Mouse (Mus musculus): Measurements from ENCODE around the gene Slc2a5.

The Slc2a5 gene

DNA sequence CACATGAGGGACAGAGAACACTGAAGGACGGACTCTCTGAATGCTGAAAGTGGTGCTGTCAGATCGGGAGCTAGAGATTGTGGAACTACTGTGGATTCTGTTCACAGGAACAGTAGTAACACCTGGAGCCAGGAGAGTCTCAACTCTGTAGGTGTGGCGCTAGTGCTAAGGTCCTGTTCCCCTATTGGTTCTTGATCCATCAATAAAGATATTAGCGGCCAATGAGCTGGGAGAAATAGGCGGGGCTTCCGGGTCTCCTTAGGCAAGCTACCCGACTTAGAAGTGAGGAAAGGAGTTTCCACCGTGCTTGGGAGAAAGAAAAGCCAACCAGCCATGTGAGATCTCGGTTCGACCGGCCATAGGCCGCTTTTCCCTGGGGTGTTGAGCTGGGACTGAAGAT lies 25.2 kb downstream of the Slc2a5 start:
- no peak for DNase-seq (ENCODE audit: low read depth)

DNA sequence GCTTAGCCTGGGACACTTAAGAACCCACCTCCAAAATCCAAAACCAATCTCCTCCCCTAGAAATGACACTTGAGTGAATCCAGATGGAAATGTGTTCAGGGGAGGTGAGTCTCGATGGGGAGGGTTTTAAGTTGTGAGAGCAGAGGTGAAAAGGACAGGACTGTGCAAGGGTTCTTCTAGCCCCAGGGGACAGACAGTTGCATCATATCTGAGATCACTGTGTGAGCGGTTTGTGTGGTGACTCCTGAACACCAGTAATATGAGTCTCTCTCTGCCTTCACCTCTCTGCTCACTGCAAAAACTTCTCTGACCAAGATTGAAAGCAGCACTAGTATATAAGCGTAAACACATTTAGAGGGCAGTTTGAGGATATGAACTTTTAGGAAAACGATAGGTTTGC lies 27.2 kb downstream of the Slc2a5 start:
- no peak for DNase-seq (ENCODE audit: low read depth)

DNA sequence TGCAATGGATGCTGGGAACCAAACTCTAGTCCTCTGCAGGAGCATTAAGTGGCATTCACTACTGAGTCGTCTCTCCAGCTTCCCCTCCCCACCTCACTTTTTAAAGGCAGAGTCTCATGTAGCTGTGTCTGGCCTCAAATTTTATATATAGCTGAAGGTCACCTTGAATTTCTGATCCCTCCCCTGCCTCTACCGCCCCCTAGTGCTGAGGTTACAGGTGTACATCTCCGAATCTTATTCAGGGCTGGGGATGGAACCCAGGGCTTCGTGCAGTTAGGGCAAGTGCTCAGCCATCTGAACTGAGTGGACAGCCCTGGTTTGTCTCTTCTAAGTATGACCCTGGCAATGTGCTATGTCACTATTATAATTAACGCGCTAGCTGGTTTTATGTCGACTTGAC lies 32.0 kb downstream of the Slc2a5 start:
- no peak for DNase-seq (ENCODE audit: low read depth)

DNA sequence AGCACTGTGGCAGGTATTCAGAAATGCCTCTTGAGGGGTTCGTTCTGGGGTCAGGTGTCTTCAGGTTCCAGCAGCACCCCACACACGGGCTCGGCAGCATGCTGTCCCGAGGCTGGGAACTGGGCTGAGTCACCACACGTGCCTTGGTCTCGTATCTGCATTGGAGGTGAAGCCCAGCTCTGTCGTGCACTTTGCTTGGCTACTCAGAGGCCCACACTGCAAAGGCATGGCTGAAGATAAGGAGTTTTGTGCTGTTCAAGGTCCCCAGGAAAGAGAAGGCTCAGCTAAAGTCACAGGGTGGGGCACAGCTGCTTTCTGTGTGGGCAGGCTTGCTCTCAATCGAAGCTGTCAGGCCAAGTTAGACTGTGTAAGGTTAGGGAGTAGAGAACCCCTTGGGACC lies 33.4 kb downstream of the Slc2a5 start:
- no peak for DNase-seq (ENCODE audit: low read depth)

DNA sequence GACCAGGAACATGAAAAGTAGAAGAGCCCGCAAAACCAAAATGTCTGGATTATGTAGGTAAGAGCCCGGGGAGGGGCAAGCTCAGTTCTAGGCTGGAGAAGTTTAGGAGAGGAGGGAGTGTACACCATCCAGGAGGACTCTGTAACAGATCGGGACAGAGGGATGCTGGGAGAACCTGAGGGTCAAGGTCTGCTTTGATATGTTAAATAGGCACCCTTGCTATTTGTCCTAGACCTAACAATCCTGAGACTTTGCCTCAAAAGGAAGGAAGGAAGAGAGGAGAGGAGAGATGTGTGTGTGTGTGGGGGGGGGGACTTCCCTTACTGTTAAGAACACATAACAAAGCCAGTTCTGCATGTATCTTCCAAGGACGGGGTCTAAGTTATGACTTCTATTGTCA lies 36.2 kb downstream of the Slc2a5 start:
- DNase-seq (ENCODE audit: low read depth): no peak

DNA sequence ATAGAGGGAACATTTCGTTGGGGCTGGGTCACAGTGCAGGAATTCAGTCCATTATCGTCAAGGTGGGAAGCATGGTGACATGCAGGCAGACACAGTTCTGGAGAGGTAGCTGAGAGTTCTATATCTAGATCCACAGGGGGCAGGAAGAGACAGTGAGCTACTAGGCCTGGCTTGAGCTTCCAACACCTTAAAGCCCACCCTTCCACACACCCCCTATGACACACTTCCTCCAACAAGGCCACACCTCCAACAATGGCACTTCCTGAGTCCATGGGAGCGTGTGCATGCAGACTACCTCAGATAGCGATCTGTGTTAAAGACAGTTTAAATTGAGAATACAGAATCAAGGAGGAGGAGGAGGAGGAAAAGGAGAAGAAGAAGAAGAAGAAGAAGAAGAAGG lies 36.6 kb downstream of the Slc2a5 start:
- no peak for DNase-seq (ENCODE audit: low read depth)

DNA sequence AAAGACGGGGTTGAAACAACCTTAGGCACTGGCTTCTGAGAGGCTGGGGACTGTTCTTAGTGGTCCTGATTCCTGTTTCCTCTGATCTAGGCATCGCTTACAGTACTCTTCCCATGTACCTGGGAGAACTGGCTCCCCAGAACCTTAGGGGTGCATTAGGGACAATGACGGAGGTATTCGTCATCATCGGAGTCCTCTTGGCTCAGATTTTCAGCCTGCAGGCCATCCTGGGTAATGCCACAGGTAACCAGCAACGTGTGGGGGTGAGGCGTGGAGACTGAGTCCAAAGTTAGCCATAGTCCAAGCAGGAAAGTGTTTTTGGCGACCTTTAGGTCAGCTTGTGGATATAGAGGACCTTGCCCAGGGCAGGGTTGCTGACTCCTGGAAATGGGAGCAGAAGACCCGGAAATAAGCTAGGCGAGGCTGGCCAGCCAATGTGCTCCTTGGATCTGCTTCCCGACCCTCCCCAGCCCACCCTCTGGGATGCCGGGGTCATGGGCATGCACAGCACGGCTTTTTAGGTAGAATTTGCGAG lies 38.3 kb downstream of the Slc2a5 start:
- no peak for DNase-seq (ENCODE audit: low read depth)

DNA sequence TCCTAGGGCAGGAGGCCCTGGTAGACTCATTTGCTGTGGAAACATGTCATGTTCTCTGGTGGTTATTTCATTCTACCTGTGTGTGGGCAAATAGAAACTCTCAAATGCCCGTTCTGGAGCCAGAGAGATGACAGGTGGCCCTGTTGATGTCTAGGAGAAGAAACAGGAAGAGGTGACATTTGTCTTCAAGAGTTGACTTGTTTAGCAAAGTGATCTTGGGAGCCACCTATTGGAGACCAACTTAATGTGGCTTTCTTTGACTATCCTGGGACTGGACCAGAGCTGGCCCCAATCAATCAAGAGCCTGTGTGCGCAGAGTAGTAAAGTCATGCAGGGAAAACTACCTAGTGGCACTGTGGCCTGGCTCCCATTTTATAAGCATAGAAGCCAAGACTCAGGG lies 40.4 kb downstream of the Slc2a5 start:
- DNase-seq (ENCODE audit: low read depth): no peak

DNA sequence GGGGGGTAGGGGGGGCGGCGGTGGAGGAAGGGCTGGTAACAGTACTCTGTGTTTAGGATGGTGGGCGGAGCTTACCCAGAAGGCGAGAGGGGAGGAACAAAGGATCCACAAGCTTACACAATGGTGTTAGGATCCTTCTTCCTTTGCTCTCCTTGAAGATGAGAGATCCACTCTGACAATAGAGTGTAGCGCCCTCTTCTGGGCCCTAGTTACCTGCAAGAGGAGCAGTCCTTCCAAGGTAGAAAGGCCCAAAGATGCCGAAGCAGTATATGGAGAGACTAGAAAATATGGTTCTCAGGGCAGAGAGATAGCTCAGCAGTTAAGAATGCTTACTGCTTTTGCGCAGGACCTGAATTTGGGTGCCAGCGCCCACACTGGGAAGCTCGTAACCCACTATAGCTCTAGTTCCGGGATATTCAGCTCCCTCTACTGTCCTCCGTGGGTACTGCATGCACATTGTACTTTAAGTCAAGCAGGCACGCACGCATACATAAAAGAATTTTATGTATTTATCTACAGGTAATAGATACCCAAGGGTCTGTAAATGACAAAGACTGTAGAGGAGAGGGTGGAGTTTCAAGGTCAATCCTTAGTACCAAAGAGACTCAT lies 43.6 kb downstream of the Slc2a5 start:
- DNase-seq (ENCODE audit: low read depth): peak; percentile 27

DNA sequence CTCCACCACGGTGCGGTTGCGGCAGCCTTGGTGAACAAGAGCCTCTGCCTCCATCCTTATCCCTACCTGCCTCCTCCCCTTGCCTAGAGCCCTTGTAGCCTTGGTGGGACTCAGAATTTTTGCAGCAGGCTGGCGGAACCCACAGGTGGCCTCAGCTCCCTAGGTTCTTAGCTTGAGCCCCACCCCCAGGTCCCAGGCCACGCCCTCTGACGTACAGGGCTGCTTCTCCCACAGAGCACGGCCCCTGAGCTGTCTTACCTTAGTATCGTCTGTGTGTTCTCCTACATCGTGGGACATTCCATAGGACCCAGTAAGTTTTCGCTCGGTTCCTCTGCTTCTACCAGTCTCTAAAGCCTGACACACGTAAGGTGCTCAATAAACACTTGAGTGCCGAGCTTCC lies 45.8 kb downstream of the Slc2a5 start:
- no peak for DNase-seq (ENCODE audit: low read depth)

DNA sequence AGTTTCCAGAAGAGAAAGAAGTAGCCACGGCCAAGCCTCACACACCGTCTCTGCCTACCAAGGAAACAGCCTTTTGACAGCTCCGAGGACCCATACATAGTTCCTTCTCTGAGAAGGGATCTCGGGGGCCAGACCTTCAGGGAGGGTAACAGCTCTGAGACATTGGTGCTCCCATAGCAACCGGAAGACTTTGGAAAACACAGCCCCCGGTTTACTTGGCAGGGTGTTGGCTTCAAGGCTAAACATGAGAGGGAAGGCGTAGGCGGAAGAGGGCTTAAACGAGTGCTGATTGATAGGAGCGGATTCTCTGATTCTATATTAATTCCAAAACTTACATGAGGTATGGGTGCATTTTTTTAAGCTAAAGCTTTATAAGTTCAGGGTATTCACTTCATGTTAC lies 49.3 kb downstream of the Slc2a5 start:
- no peak for DNase-seq (ENCODE audit: low read depth)

DNA sequence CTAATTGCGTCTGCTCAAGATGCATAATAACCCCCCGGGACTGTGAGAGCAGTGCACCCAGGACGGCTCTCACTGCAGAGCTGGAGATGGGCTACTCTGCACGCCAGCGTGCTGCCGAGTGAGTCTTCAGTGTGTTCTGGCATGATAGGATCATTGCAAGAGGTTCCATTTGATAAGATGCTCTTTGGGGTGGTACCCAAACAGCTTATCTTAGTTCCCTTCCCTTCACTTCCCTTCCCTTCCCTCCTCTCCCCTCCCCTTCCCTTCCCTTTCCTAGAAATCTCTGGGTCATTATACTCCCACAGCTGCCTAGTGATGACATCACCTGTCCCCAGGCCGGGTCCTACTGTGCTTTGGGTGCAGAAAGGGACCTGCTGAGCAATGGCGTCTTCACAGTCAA lies 53.0 kb downstream of the Slc2a5 start:
- DNase-seq (ENCODE audit: low read depth): no peak

DNA sequence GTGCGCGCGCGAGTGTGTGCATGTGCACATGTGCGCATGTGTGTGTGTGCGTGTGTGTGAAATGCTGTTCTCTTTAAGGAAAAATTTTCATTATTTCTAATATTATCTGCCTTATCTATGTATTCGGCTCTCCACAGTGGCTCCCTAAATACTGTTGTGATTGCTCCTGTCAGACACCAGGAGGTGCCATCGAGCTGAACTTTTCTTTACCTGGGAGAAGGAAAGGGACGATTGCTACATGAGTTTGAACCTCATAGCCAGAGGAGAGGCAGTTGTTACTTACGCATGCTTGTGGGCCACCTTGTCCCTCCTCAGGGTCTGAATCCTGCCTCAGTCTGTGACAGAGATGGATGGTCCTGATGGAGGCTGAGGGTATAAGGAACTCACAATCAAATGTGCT lies 54.2 kb downstream of the Slc2a5 start:
- peak; percentile 70 for DNase-seq (ENCODE audit: low read depth)

DNA sequence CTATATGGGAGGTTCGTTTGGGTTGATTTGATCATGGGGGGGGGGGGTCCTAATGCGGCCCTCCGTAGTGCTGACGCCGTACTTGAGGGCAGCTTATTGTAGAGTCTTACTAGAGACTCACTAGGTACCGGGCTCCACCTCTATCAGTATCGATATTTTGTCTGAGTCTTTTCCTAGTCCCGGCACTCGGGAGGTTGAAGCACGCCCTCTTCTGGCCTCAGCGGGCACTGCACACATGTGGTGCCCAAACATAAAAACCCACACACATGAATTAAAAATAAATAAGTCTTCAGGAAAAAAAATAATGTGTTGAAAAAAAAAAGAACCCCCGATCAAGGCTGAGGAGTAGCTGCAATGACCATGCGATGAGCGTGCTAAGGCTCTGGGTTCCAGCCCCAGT lies 54.9 kb downstream of the Slc2a5 start:
- DNase-seq (ENCODE audit: low read depth): no peak

DNA sequence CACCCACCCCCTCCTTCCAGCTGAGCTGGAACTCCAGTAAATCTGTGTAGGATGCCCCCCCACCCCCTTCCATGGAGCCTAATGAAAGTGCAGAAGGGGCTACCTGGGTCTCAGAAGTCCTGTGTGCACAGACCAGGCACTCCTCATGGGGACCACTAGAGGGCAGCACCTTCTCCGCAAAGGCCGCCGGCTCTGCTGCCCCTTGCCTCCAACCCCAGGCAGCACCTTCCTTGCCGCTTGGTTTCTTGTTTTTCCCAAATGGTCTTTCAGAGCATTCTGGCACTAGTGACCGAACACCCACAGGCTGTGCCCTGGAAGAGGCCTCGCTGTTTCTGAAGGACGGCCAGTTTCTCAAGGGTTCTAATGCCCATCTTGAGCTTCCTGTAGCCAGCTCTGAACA lies 57.5 kb downstream of the Slc2a5 start:
- peak; percentile 77 for DNase-seq (ENCODE audit: low read depth)

DNA sequence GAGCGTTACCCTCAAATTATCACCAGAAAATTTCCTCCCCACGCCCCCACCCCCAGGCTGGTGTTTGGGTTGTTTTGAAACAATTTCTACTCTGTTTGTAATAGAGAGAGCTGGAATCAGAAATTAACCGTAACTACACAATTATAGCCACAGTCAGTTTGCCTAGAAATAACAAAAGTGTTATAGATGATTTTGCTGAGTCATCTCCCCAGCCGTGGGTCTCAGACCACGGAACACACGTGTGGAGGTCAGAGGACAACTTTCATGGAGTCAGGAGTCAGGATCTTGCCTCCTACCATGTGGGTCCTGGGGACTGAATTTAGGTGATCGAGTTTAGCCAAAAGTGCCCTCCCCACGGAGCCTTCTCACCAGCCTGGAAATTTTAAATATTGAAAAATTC lies 58.0 kb downstream of the Slc2a5 start:
- DNase-seq (ENCODE audit: low read depth): no peak

DNA sequence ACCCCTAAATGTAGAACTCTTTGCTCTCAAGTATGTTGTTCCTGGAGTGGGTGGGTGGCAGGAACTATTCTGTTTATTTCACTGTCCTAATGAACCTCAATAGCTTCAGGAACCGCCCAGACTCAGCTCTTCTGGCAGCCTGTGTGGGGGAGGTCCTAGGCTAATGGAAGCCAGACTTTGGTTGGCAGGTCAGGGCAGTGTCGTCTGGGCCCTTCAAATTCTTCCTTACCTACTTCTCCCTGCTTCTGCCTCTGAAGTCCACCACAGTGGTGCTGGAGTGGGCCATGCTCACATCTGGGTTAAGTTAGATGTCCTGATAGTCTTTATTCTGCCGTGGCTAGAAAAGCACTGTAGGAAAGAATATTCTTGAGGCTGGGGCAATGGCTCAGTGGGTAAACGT lies 59.0 kb downstream of the Slc2a5 start:
- no peak for DNase-seq (ENCODE audit: low read depth)

DNA sequence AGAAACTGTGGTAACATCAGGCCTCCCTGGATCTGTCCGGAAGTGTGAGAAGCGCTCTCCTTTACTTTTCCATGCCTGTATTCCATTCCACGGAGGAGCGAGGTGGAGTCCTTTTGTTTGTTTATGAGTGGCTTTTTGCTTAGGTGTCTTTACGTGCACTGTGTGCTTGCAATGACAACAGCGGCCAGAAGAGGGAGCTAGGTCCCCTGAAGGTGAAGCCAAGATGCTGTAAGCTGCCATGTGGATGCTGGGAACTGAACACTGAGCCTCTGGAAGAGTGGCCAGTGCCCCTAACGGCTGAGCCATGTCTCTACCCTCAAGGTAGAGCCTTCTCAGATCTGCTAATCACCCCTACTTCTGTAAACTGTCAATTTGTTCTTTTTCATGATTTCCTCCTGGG lies 62.2 kb downstream of the Slc2a5 start:
- DNase-seq (ENCODE audit: low read depth): peak; percentile 18

DNA sequence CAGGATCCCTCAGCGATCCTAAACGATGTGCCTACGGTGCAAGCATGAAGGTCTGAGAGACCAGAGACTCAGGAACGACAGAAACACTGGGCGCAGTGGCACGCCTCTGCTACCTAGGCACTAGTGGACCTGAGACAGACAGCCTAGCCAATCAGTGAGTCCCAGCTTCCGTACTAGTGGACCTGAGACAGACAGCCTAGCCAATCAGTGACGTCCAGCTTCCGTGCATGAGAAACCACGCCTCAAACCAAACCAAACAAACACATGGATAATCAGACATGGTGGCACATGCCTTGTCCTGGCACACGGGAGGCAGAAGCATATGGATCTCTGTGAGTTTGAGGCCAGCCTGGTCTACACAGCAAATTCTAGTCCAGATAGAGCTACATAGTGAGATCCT lies 69.2 kb downstream of the Slc2a5 start:
- no peak for DNase-seq (ENCODE audit: low read depth)

DNA sequence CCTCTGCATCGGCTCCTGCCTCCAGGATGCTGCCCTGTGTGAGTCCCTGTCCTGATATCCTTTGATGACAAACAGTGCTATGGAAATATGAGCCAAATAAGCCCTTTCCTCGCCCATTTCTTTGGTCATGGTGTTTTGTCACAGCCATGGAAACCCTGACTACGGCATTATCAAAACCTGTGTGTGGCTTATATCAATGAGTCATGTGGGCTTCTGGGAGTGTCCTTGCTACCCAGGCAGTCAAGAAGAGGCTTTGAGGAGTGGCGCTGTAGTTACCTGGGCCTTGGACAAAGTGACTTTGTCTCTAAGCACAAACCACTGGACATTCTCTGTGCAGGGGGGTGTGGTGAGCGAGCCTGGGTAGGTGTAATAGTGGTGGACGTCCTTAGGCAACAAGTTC lies 73.1 kb downstream of the Slc2a5 start:
- no peak for DNase-seq (ENCODE audit: low read depth)
